Mouse (Mus musculus): Measurements from ENCODE around the gene Tceal8. TPM values are rescaled to one million over a fixed set of nuclear protein-coding genes. Genes with fewer than 3 reads are reported as not detected.
"Not testable (repeated sequence)": the region's sequence is repeated elsewhere in the genome, so short reads cannot be mapped to it uniquely, and the experiment has no call there.

Tceal8 gene
- polyA plus RNA-seq (2017; shearing (Covaris generic)), result 1 to 10 TPM in 1 of 3 experiments, not detected in 2; 1.2 TPM

DNA sequence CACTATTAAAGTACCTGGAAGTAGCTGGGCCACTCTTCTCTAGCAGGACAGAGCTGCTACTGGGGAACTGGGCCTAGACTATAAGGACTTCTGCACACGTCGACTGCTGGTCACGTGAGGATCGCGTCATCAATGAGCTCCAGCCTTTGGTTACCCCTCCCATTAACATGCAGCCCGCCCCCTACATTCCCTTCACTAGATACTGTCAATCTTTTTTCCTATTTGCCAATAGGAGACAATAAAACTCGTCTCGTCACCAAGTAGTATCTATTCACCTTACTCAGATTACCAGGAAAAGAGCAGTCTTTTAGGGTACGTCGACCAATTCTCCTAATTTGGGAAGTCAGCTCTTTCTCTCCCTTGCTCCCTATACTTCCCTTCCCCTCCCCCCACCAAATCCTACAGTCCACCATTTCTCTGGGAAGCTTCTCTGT lies at the start of gene Tceal8:
TSS of gene Tceal8 (minus strand) at position 225 of the 434 bp plus-strand sequence.
- ATAC-seq, result no peak

DNA sequence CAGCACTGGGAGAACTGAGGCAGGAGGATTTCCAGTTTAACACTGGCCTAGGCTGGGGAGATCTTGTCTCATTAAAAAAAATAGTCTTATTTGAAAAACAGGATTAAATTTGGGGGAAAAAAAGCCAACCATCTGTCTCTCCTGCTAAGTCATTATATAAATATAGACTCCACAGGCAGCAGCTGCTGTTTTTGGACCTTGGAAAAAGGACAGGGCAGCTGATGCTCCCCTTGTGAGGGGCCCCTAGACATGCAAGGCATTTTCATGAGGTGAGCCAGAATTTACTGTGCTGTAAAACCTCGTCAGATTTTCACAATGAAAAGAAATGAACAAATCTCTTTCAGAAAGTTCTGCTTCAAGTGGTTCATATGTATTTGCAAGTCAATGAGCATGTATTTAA lies 44.2 kb upstream of the Tceal8 start:
- no peak for ATAC-seq

DNA sequence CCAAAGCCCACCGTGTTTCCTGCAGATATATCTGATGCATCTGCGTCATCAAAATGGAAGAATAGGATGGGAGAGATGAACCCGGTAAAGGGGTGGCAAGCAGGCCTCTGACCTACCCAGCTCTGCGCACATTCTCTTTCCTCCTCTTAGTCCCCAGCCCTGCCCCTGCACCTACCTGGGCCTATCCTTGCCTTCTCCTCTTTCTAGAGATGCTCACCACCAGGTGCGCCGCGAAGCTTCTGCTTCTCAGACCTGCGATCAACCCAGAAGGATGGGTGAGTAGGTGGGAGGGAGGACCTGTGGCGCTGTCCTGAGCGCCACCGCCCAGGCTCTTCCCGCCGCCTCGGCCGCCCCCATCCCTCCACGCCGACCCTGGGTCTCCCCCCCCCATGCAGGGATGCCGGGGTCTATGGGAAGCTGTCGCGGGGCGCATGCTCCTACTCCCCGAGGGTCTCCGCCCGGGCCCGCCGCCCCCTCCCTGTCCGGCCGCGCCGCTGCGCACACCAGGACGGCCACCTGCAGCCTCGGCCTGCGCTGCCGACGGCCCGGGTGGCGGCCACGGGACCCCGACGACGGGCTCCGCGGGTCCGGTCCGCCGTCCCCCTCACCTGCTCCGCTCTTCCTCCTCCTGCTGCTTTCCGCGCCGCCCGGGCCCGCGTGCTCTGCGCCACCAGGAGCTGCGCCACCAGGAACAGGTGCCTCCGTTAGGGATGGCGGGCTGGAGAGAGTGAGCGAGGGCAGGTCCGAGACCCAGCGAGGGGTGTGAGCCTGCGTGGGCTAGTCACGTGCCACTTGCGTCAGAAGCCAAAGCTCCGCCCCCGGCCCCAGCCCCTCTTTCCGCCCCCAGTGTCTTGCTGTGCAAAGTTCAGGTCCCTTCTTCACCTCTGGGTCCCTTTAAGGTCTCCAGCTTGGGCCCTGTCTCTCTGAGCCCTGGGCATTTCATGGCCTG lies 42.9 kb upstream of the Tceal8 start, which contains the start of the genes Tceal7 and Bex1:
TSS of gene Tceal7 (plus strand) at position 51 of the 949 bp plus-strand sequence.
TSS of gene Bex1 (minus strand) at position 785 of the 949 bp plus-strand sequence.
- ATAC-seq, result not testable (repeated sequence)

DNA sequence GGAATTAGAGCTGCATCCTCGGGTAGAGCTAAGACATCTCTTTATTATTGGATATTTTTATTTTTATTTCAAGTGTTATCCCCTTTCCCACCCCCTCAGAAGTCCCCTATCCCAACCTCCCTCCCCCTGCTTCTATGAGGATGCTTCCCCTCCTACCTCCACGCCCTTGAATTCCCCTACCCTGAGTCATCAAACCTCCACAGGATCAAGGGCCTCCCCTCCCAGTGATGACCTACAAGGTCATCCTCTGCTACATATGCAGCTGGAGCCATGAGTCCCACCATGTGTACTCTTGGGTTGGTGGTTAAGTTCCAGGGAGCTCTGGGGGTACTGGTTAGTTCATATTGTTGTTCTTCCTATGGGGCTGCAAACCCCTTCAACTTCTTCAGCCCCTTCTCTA lies 41.3 kb upstream of the Tceal8 start:
- no peak for ATAC-seq

DNA sequence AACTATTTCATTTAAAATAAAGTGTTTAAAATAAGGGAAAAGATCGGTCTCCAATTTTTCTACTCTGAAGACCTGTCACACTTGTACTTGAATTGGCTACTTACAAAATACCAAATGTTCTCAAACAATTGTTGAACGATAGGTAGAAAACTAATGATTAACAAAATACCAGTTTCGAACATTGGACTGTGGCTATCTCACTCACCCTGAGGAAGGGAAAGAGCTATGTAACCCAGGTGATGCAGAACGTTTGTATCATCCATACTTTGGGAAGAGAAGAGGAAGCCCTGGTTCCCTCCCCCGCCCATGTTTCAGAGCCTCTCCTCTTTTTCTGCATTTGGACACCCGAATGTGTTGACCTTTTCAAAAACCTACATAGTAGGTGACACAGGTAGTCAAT lies 32.3 kb upstream of the Tceal8 start:
- no peak for ATAC-seq

DNA sequence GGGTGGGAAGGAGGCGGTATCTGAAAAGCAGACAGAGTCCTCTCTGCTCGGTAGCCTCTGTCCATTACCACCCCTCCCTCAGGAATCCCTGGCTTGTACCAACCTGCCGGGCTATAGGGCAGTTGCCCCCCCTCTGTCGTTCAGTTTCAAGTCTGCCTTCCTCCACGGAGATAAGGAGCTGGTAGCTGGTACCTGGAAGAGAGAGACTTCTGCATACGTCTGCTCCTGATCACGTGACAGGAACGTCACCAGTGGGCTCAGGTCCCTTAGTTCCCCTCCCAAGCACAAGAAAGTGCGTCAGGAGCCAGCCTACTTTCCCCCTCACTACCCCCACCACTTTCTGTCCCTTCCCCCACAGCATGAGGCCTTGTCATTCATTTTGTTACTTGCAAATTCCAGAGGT lies 31.5 kb upstream of the Tceal8 start, which contains the start of gene Tceal5:
TSS of gene Tceal5 (minus strand) at position 213 of the 403 bp plus-strand sequence.
- ATAC-seq, result no peak

DNA sequence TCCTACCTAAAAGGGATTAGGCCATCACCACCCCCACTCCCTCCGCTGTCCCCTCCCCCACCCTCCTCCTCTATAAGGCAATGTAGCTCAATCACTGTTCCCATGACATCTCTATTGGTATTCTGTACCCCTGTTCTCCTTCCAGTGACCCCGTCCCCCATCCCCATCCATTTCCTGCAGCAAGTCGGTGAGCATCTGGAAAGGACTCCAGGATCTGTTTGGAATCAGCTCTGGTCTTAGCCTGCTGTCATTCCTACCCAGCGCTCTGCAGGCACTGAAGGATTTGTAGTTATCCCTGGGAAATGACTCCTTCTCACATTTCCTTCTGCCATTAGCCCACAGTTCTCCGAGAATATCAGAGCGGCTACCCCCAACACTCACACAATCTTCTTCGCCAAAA lies 31.1 kb upstream of the Tceal8 start:
- ATAC-seq, result no peak

DNA sequence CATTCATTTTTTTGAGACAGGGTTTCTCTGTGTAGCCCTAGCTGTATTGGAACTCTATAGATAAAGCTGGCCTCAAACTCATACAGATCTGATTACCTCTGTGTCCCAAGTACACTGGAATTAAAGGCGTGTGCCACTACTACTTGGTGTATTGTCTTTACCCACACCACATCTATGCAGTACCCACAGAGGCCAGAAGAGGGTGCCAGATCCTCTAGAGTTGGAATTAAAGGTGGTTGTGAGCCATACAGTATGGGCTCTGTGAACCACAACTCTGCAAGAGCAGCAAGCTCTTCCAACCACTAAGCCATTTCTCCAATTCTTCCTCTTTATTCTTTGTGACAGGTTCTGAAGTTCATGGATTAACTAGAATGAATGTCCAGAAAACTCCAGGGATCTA lies 24.7 kb upstream of the Tceal8 start:
- no peak for ATAC-seq

DNA sequence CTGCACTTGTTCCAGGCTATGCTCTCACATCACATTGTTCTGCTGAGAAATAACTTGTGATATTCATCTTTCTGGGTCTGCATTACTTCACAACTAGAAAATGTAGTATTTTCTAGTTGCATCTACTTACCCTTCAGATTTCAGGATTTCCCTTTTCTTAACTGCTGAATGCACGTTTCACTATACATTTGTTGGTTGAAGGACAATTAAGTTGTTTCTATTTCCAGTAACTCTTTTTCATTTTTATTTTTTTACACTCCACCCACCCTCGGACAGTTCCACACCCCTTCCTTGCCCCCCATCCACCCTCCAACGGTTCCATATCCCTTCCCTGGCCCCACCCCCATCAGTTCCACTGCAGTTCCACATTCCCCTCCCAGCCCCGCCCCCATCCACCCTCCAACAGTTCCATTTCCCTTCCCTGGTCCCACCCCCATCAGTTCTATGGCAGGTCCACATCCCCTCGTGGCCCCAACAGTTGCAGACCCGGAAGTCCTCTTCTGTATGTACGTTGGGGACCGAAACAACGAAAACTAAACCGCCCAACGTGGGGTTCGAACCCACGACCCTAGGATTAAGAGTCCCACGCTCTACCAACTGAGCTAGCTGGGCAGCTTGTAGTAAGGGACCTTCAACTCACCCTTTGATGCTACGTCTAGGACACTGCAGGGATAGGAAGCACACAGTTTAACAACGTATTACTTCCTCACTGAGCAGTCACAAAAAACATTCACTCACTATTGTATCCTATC lies 23.2 kb upstream of the Tceal8 start:
- no peak for ATAC-seq

DNA sequence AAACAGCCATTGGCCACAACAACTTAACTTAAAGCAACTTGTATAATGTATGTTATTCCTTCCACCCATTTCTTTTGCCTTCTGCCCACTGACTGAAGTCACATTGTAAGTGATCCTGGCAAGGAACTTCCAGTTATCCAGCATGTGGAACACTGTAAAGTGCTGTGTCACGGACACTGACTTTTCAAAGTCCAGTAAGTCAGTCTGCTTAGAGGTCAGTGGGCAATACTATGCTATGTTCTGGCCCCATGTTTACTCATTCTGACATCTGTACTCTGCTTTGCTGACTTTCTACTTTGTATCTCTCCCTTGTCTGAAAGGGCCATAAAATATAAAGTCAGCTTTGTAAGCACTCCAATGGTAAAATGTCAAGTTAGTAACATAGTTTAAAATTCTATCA lies 11.0 kb upstream of the Tceal8 start:
- ATAC-seq, result no peak

DNA sequence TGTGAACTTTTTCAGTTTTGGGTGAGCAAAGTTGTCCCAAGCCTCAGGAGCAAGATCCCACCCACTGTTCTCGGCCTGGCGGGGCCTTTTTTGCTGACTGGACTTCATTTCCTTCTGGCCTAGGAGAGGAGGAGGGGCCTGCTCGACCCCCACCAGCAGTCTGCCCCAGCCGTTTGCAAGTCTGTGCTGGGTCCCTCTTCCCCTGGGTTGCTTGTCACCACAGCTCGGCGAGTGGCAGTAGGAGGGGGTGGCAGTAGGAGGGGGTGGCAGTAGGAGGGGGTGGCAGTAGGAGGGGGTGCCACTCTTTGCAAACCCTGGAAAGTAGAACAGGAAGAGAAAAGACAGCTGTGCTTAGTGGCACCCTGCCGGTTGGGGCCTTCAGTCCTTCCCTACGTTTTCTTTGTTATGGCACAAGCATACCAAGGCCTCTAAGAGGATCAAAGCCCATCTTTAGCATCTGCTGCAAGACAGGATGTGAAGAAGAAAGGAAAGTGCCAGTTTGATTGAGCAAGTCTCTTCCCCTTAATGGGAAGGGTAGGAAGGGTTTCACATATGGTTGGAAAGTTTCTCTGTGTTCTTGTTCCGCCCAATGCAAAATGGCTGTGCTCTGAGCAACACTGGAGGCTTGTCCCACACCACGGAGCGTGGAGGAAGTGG lies 8.9 kb upstream of the Tceal8 start:
- no peak for ATAC-seq

DNA sequence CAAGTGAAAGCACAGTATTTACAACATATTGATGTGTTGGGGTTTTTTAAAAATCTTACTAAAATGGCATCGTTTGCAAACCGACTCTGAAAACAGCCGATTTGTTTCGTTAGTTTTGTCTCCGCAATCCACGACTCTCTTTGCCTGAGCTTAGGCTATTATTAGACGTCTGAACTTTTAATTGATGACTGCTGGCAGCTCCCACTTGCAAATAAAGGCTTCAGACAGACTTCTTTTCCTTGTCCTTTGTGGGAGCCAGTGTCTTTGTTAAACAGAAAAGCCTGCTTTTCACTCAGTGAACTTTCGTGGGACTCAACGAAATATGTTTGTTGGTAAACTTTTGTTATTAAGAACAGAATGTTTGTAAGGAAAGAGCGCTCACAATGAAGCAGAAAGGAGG lies 644 bp upstream of the Tceal8 start:
- no peak for ATAC-seq

DNA sequence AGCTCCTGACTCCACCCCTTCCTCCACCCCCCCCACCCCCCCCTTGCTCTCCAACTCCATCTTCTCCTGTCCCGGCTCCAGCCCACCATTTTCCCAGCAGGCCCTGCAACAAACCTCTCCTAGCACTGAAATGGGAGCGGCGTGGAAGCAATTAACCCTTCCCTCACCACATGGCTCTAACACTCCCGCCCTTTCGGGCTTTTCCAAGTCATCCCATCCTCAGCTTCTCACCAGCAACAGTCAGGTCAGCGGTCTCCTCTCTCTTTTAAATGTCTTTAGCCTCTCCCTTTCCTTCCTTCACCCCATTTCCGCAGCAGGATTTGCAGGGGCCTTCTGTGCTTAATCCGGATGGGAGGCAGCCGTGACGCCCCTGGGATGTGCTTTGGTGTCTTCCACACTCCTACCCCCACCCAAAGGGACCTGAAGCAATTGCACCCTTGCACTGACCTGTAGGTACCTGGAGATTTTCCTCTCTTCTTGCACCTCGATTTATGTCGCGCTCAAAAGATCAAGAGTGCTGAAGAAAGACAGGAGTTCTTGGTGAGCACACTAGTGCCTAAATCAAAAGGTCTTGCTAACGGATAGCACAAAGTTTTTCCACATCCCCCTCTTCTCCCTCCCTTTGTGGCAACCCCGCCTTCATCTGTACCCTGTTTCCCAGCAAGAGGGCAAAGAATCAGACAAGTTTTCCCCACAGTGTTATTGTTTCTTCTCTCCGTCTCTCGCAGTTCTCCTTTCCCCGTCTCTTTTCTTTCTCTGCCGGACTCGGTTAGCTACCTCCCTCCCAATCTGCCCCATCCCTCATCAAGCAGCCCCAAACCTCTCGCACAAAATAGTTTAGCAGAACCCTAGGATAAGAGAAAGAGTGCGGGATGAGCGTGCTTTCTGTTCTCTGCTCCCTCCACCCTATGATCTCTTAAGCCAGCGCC lies 689 bp downstream of the Tceal8 start:
- no peak for ATAC-seq

DNA sequence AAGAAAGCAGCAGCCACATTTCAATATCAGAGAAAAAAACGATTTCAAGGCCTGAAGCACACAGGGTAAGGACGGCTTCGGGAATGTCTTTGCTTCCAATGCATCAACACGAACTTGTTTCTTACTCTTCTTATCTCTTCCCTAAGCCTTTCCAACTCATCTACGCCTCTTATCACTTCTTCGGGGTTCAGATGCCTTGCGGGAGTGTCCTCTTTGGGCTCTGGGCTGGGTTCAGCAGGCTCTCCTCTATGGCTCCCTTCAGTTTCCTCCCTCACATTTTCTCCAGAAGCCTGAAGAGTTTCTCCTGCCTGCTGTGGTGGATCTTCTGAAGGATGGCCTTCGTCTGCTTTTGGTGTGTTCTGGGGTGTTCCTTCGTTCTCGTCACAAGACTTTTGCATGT lies 1.5 kb downstream of the Tceal8 start:
- ATAC-seq, result no peak

DNA sequence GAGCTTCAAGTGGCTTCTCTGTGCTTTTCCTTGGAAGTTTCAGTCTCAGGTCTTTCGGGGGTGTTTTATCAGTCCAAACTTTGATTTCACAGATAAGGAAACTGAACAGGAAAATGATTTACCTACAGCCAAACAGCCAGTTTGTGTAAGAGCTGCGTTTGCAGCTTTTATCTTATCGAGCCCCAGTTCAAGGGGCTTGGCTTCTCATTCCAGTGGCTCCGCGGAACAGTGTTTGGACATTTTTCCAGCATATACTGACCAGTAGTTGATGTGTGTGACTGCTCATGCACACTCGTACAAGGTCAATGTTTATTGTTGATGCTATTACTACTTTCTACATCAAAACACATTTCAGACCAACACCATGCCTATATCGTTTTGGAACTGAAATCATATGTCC lies 27.9 kb downstream of the Tceal8 start:
- ATAC-seq, result no peak

DNA sequence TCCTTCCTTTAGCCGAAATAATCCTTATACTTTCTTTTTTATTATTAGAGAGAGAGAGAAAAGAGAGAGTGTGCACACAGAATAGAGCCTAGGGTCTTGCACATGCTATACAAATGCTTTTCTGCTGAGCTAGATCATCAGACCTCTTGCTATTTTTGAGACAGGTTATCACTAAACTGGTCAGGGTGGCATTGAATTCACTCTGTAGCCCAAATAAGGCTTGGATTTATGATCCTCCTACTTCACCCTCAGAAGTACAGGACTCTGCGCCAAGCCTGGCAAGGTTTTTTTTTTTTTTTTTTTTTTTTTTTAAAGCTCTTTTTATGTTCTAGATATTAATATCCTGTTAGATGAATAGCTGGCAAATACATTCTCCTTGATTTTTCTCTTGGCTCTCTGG lies 28.4 kb downstream of the Tceal8 start:
- ATAC-seq, result no peak

DNA sequence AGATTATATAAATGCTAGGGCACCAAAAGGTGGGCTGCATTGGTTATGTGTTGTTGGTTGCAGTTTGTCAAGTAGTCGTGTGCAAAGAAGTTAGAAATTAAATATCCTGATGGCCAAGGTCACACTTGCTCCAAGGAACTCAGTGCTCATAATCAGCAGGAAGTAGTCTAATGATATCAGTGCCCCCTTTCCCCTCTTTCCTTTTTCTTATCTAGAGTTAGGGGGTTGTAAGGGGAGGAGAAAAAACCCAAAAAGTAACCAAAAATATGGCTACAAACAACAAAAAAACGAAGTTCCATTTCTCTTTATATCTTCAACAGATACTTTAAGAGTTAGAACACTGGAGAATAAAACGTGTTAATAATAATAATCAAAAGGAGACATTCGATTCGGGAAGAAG lies 30.8 kb downstream of the Tceal8 start:
- ATAC-seq, result no peak

DNA sequence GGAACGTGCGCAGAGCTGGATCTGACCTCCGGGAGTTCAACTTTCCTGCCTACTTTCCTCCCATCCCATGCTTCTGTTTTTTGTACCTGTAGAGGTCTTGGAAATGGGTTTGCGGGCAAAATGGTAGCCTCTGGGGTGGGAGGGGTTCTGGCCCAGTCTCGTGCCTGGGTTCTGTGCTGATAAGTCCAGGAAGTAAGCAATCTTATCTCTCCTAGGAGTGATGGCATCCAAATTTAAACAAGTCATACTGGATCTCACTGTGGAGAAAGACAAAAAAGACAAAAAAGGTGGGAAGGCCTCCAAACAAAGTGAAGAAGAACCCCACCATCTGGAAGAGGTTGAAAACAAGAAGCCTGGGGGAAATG lies 32.5 kb downstream of the Tceal8 start:
- not testable (repeated sequence) for ATAC-seq

DNA sequence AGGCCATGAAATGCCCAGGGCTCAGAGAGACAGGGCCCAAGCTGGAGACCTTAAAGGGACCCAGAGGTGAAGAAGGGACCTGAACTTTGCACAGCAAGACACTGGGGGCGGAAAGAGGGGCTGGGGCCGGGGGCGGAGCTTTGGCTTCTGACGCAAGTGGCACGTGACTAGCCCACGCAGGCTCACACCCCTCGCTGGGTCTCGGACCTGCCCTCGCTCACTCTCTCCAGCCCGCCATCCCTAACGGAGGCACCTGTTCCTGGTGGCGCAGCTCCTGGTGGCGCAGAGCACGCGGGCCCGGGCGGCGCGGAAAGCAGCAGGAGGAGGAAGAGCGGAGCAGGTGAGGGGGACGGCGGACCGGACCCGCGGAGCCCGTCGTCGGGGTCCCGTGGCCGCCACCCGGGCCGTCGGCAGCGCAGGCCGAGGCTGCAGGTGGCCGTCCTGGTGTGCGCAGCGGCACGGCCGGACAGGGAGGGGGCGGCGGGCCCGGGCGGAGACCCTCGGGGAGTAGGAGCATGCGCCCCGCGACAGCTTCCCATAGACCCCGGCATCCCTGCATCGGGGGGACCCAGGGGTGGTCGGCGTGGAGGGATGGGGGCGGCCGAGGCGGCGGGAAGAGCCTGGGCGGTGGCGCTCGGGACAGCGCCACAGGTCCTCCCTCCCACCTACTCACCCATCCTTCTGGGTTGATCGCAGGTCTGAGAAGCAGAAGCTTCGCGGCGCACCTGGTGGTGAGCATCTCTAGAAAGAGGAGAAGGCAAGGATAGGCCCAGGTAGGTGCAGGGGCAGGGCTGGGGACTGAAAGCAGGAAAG lies 33.1 kb downstream of the Tceal8 start, which contains the start of gene Bex4:
TSS of gene Bex4 (plus strand) at position 170 of the 813 bp plus-strand sequence.
- not testable (repeated sequence) for ATAC-seq

DNA sequence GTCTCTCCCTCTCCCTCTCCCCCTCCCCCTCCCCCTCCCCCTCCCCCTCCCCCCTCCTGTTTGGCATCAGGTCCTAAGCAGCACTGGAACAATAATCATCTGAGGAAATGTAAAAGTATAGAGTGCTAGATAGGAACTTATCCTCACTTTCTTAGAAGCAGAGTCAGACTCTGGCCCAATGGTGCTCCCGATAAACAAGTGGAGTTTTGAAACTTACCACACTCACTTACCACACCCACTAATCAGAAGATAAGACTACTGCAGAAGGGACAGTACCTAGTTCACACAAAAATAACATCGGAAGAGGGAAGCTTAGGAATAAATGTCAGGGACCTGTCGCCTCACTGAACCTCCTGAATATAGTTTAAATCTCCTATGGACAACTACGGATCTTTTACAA lies 36.6 kb downstream of the Tceal8 start:
- ATAC-seq, result no peak

DNA sequence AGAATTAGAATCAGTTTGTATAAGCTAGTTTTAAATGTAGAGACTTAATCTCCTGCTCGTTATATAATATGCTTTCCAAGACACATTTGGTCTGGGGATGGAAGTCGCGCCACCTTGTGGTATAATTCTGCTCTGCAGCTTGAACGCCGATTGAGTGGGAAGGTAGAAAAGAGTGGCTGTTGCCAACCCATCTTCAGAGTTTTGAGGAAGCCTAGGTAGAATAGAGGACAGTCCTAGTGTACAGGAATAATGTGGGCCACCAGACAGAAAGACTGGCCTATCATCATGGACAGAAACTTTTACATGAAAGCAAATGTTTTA lies 44.4 kb downstream of the Tceal8 start:
- ATAC-seq, result no peak

All from inflammation-experienced regulatory T-cells, adult 6 months (primary cell).